Mouse (Mus musculus): Measurements from ENCODE around the gene Pla2g2e.

- TF ChIP-seq CTCF (IDR thresholded peaks at IDR 0.05; ENCODE audit: control insufficient read depth, insufficient read depth, insufficient read length) (no peak), USF1 (IDR thresholded peaks at IDR 0.05; ENCODE audit: low read depth) (no peak), MYOG (IDR thresholded peaks at IDR 0.05; ENCODE audit: control insufficient read depth, extremely low read depth, insufficient read length) (no peak), FOSL1 (IDR thresholded peaks at IDR 0.05; ENCODE audit: insufficient read depth, low read length, poor library complexity, severe bottlenecking) (no peak), MAX (IDR thresholded peaks at IDR 0.05) (no peak), MYOD1 (IDR thresholded peaks at IDR 0.05; ENCODE audit: control insufficient read depth, insufficient read length, low read depth) (no peak)
Observed at GRCm38 (mm10) chr4:138892655-138893054, 14.9 kb downstream of the Pla2g2e start.
